Mouse (Mus musculus): ENCODE measurements around the gene Pawr. TPM values are rescaled to one million over a fixed set of nuclear protein-coding genes. Genes with fewer than 3 reads are reported as not detected.

The Pawr gene
- total RNA-seq, 1 experiment: 36.4 TPM

GRCm38 (mm10) chr10:108329771-108330170 is 2.1 kb upstream of the Pawr start:
- Histone ChIP-seq H3K27ac (ENCODE audit: insufficient read depth, low read depth, low read length, poor library complexity, severe bottlenecking) (no peak overlapping the region), H3K9me3 (ENCODE audit: control insufficient read depth, insufficient read depth, low read depth, low read length) (no peaks in the 10 kb centered on the region), H3K36me3 (ENCODE audit: control insufficient read depth, insufficient read depth, low read length, poor library complexity, severe bottlenecking) (no peaks in the 10 kb centered on the region), H3K4me3 (ENCODE audit: insufficient read depth in 1 of 2, low read depth in 1 of 2, low read length in 2 of 2, poor library complexity in 1 of 2, severe bottlenecking in 1 of 2) (no peak overlapping the region), H3K4me1 (ENCODE audit: control insufficient read depth in 2 of 2, insufficient read depth in 2 of 2, low read length in 2 of 2, poor library complexity in 1 of 2) (peaks cover 1 to 4% of the 10 kb centered on the region in 2 experiments; a peak in 2 of 4 replicates), H3K9ac (ENCODE audit: insufficient read depth, low read depth, low read length, poor library complexity, severe bottlenecking) (no peak overlapping the region)
- DNase-seq (ENCODE audit: low read depth, low spot score): no peak
- in situ Hi-C loops (cut with MboI; ENCODE audit: low sequenced_read_pairs in 2 of 2, unreplicated experiment in 2 of 2): no loop called here
- TF ChIP-seq CHD2 (IDR thresholded peaks at IDR 0.05; ENCODE audit: low read depth, low read length) (no peak), ZC3H11A (IDR thresholded peaks at IDR 0.05; ENCODE audit: borderline replicate concordance, low read depth, low read length) (no peak), ZNF384 (IDR thresholded peaks at IDR 0.05; ENCODE audit: low read depth, low read length) (no peak), MAFK (IDR thresholded peaks at IDR 0.05; ENCODE audit: insufficient read depth, low read depth, low read length) (no peak), HCFC1 (IDR thresholded peaks at IDR 0.05; ENCODE audit: borderline replicate concordance, insufficient read depth, low read length) (no peak)

GRCm38 (mm10) chr10:108330964-108331363 is 957 bp upstream of the Pawr start:
- in situ Hi-C loops (cut with MboI; ENCODE audit: low sequenced_read_pairs in 2 of 2, unreplicated experiment in 2 of 2): no loop called here
- no peaks in the 10 kb centered on the region for H3K9me3 ChIP-seq (ENCODE audit: control insufficient read depth, insufficient read depth, low read depth, low read length)
- H3K36me3 ChIP-seq (ENCODE audit: control insufficient read depth, insufficient read depth, low read length, poor library complexity, severe bottlenecking): peaks cover 2% of the 10 kb centered on the region; the same call in 1 of the 2 replicates
- peaks cover 1 to 4% of the 10 kb centered on the region in 2 experiments; a peak in 2 of 4 replicates for H3K4me1 ChIP-seq (ENCODE audit: control insufficient read depth in 2 of 2, insufficient read depth in 2 of 2, low read length in 2 of 2, poor library complexity in 1 of 2)
- no peak overlapping the region for H3K27ac ChIP-seq (ENCODE audit: insufficient read depth, low read depth, low read length, poor library complexity, severe bottlenecking)
- H3K9ac ChIP-seq (ENCODE audit: insufficient read depth, low read depth, low read length, poor library complexity, severe bottlenecking): peak overlapping the region; percentile 1; the same call in 1 of the 2 replicates
- TF ChIP-seq ZC3H11A (IDR thresholded peaks at IDR 0.05; ENCODE audit: borderline replicate concordance, low read depth, low read length): no peak
- TF ChIP-seq CHD2 (IDR thresholded peaks at IDR 0.05; ENCODE audit: low read depth, low read length): no peak
- TF ChIP-seq ZNF384 (IDR thresholded peaks at IDR 0.05; ENCODE audit: low read depth, low read length): no peak
- no peak for TF ChIP-seq HCFC1 (IDR thresholded peaks at IDR 0.05; ENCODE audit: borderline replicate concordance, insufficient read depth, low read length)
- no peak for TF ChIP-seq MAFK (IDR thresholded peaks at IDR 0.05; ENCODE audit: insufficient read depth, low read depth, low read length)
- peak overlapping the region; percentile 64 to 99; a peak in 3 of 4 replicates for H3K4me3 ChIP-seq (ENCODE audit: insufficient read depth in 1 of 2, low read depth in 1 of 2, low read length in 2 of 2, poor library complexity in 1 of 2, severe bottlenecking in 1 of 2)
- no peak for DNase-seq (ENCODE audit: low read depth, low spot score)

GRCm38 (mm10) chr10:108332571-108333541 is 935 bp downstream of the Pawr start:
- TF ChIP-seq ZNF384 (IDR thresholded peaks at IDR 0.05; ENCODE audit: low read depth, low read length) (no peak), MAFK (IDR thresholded peaks at IDR 0.05; ENCODE audit: insufficient read depth, low read depth, low read length) (no peak), ZC3H11A (IDR thresholded peaks at IDR 0.05; ENCODE audit: borderline replicate concordance, low read depth, low read length) (no peak), HCFC1 (IDR thresholded peaks at IDR 0.05; ENCODE audit: borderline replicate concordance, insufficient read depth, low read length) (no peak), CHD2 (IDR thresholded peaks at IDR 0.05; ENCODE audit: low read depth, low read length) (no peak)
- Histone ChIP-seq H3K4me3 (ENCODE audit: insufficient read depth in 1 of 2, low read depth in 1 of 2, low read length in 2 of 2, poor library complexity in 1 of 2, severe bottlenecking in 1 of 2) (peak overlapping the region; percentile 80 to 99), H3K36me3 (ENCODE audit: control insufficient read depth, insufficient read depth, low read length, poor library complexity, severe bottlenecking) (peaks cover 2% of the 10 kb centered on the region; the same call in 1 of the 2 replicates), H3K9me3 (ENCODE audit: control insufficient read depth, insufficient read depth, low read depth, low read length) (no peaks in the 10 kb centered on the region), H3K4me1 (ENCODE audit: control insufficient read depth in 2 of 2, insufficient read depth in 2 of 2, low read length in 2 of 2, poor library complexity in 1 of 2) (peaks cover 1 to 4% of the 10 kb centered on the region in 2 experiments; a peak in 2 of 4 replicates), H3K9ac (ENCODE audit: insufficient read depth, low read depth, low read length, poor library complexity, severe bottlenecking) (peak overlapping the region; percentile 90), H3K27ac (ENCODE audit: insufficient read depth, low read depth, low read length, poor library complexity, severe bottlenecking) (peak overlapping the region; percentile 66; the same call in 1 of the 2 replicates)
- no peak for DNase-seq (ENCODE audit: low read depth, low spot score)
- in situ Hi-C loops (cut with MboI; ENCODE audit: low sequenced_read_pairs in 2 of 2, unreplicated experiment in 2 of 2): no loop called here

GRCm38 (mm10) chr10:108333642-108334041 is 1.7 kb downstream of the Pawr start:
- TF ChIP-seq HCFC1 (IDR thresholded peaks at IDR 0.05; ENCODE audit: borderline replicate concordance, insufficient read depth, low read length): no peak
- TF ChIP-seq ZNF384 (IDR thresholded peaks at IDR 0.05; ENCODE audit: low read depth, low read length): no peak
- TF ChIP-seq ZC3H11A (IDR thresholded peaks at IDR 0.05; ENCODE audit: borderline replicate concordance, low read depth, low read length): no peak
- no peak for TF ChIP-seq MAFK (IDR thresholded peaks at IDR 0.05; ENCODE audit: insufficient read depth, low read depth, low read length)
- TF ChIP-seq CHD2 (IDR thresholded peaks at IDR 0.05; ENCODE audit: low read depth, low read length): no peak
- in situ Hi-C loops (cut with MboI; ENCODE audit: low sequenced_read_pairs in 2 of 2, unreplicated experiment in 2 of 2): no loop called here

More at GRCm38 (mm10) chr10:108333642-108334041, 1.7 kb downstream of the Pawr start:
- Histone ChIP-seq H3K27ac (ENCODE audit: insufficient read depth, low read depth, low read length, poor library complexity, severe bottlenecking) (no peak overlapping the region), H3K4me3 (ENCODE audit: insufficient read depth in 1 of 2, low read depth in 1 of 2, low read length in 2 of 2, poor library complexity in 1 of 2, severe bottlenecking in 1 of 2) (peak overlapping the region; percentile 80 to 99), H3K4me1 (ENCODE audit: control insufficient read depth in 2 of 2, insufficient read depth in 2 of 2, low read length in 2 of 2, poor library complexity in 1 of 2) (peaks cover 1 to 4% of the 10 kb centered on the region in 2 experiments; a peak in 2 of 4 replicates), H3K36me3 (ENCODE audit: control insufficient read depth, insufficient read depth, low read length, poor library complexity, severe bottlenecking) (peaks cover 4% of the 10 kb centered on the region; the same call in 1 of the 2 replicates), H3K9ac (ENCODE audit: insufficient read depth, low read depth, low read length, poor library complexity, severe bottlenecking) (peak overlapping the region; percentile 90), H3K9me3 (ENCODE audit: control insufficient read depth, insufficient read depth, low read depth, low read length) (no peaks in the 10 kb centered on the region)
- no peak for DNase-seq (ENCODE audit: low read depth, low spot score)
